Mouse (Mus musculus) heart, embryonic 14.5 days (tissue): ENCODE measurements around the gene Sgca. TPM values are rescaled to one million over a fixed set of nuclear protein-coding genes. Genes with fewer than 3 reads are reported as not detected.
A peak's percentile ranks its signal among the peaks of the same experiment; 100 is the strongest.

ENCODE experiments used
- ATAC-seq: fragments of 200-750 bp; cut with Nextera tagmentation; 2 replicates; pipeline ENCODE4 v1.8.0; 2017; ENCODE audit warnings: low read depth, moderate TSS enrichment; ENCODE audit not compliant: insufficient number of reproducible peaks, insufficient read depth, low FRiP score
- H3K27ac ChIP-seq, 2 experiments: fragments of 200-500 bp in 1 of 2; fragments of 300-500 bp in 1 of 2; sonication (generic) in 1 of 2; replicated peaks in 1 of 2; 2 replicates each; pipeline ENCODE4 v1.5.1; 2012 to 2014; ENCODE audit warnings: low read depth in 2 of 2, low read length in 2 of 2, control low read depth in 1 of 2, mild to moderate bottlenecking in 1 of 2, mixed read lengths in 1 of 2; ENCODE audit not compliant: control insufficient read depth in 1 of 2, insufficient read depth in 1 of 2
- H3K27me3 ChIP-seq: fragments of 300-500 bp; sonication (generic); 2 replicates; pipeline ENCODE4 v1.6.1; 2014; ENCODE audit warnings: mild to moderate bottlenecking, low read length, control low read depth; ENCODE audit not compliant: control insufficient read depth, insufficient read depth
- H3K36me3 ChIP-seq: fragments of 300-500 bp; sonication (generic); 2 replicates; pipeline ENCODE4 v1.6.1; 2014; ENCODE audit warnings: mild to moderate bottlenecking, control low read depth, low read length, mixed read lengths; ENCODE audit not compliant: control insufficient read depth, insufficient read depth
- H3K4me1 ChIP-seq, 2 experiments: fragments of 200-500 bp in 1 of 2; fragments of 300-500 bp in 1 of 2; sonication (generic) in 1 of 2; 2 replicates each; pipeline ENCODE4 v1.6.1; 2012 to 2014; ENCODE audit warnings: low read length in 2 of 2, control low read depth in 1 of 2, mixed read lengths in 1 of 2; ENCODE audit not compliant: control insufficient read depth in 2 of 2, insufficient read depth in 2 of 2
- H3K4me2 ChIP-seq: fragments of 300-500 bp; sonication (generic); 2 replicates; pipeline ENCODE4 v1.6.1; 2014; ENCODE audit warnings: mild to moderate bottlenecking, low read length
- H3K4me3 ChIP-seq, 2 experiments: fragments of 200-500 bp in 1 of 2; fragments of 300-500 bp in 1 of 2; sonication (generic) in 1 of 2; 2 replicates each; pipeline ENCODE4 v1.5.1; 2012 to 2014; ENCODE audit warnings: low read length in 2 of 2, mild to moderate bottlenecking in 2 of 2, control low read depth in 1 of 2, low read depth in 1 of 2, moderate library complexity in 1 of 2; ENCODE audit not compliant: control insufficient read depth in 1 of 2, insufficient read depth in 1 of 2
- H3K9ac ChIP-seq: fragments of 300-500 bp; sonication (generic); 2 replicates; pipeline ENCODE4 v1.6.1; 2014; ENCODE audit warnings: mild to moderate bottlenecking, low read length
- H3K9me3 ChIP-seq: fragments of 300-500 bp; sonication (generic); 2 replicates; pipeline ENCODE4 v1.6.1; 2016; ENCODE audit warnings: low read length, control low read depth; ENCODE audit not compliant: control insufficient read depth
- WGBS: fragments of 180-500 bp; shearing (Covaris S2); extraction: QIAGEN DNeasy Blood & Tissue Kit; methylation state at CpG from one replicate; pipeline ENCODE4 v1.1.7; 2014; 5-methylcytosine and 5-hydroxymethylcytosine counted together
- polyA plus RNA-seq: library from polyadenylated mRNA; unstranded; fragments of >200 nt; fragmentation: Nextera tagmentation; extraction: Ambion mirVana; gene quantifications from 2 replicates; pipeline ENCODE4 v1.2.1, GENCODE M21; 2014

Gene Sgca
- polyA plus RNA-seq, 1 experiment from 2014 or later = 34.6 TPM

DNA sequence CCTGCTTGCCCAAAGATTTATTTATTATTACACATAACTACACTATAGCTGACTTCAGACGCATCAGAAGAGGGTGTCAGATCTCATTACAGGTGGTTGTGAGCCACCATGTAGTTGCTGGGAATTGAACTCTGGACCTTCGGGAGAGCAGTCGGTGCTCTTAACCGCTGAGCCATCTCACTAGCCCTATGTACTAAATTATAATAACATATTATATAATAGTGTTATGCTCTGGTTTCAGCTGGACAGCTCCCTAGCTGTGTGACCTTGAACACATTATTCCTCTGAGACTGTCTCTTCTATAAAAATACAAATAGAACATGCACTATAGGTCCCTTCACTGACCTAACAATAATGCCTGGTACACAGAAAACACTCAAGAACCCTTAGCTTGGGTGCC is 51.1 kb downstream of the Sgca start:
- no peak overlapping the region for H3K4me2 ChIP-seq
- H3K36me3 ChIP-seq = no peaks in the 10 kb centered on the region
- no peak overlapping the region for H3K9ac ChIP-seq
- WGBS = 91% methylated on average over 4 of the region's 4 CpGs
- H3K9me3 ChIP-seq = no peaks in the 10 kb centered on the region
- no peak for ATAC-seq
- no peak overlapping the region for H3K27ac ChIP-seq
- H3K27me3 ChIP-seq = no peaks in the 10 kb centered on the region
- peaks cover 25 to 28% of the 10 kb centered on the region in 2 experiments for H3K4me1 ChIP-seq
- no peak overlapping the region for H3K4me3 ChIP-seq

DNA sequence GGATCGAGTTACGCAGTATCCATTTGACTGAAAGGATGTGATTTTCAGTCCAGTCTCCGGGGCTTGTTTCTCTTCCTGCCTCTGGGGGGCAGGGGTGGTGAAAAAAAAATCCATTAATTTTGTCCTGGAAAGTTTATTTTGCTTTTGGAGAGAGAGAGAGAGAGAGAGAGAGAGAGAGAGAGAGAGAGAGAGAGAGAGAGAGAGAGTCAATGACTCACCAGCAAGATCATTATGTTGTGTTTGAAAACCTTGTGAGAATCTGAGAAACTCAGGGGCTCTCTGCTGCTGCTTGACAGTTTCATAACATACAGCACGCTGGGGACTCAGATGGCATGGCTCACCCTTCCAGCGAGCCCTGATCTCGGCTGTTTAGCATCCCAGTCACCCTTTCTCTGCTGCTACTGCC is 55.1 kb downstream of the Sgca start:
- no peak overlapping the region for H3K4me3 ChIP-seq
- no peaks in the 10 kb centered on the region for H3K27me3 ChIP-seq
- H3K27ac ChIP-seq = no peak overlapping the region
- H3K36me3 ChIP-seq = no peaks in the 10 kb centered on the region
- H3K4me2 ChIP-seq = no peak overlapping the region
- WGBS = 47% methylated on average over 6 of the region's 6 CpGs
- ATAC-seq = no peak
- peaks cover 12 to 15% of the 10 kb centered on the region in 2 experiments for H3K4me1 ChIP-seq
- H3K9ac ChIP-seq = no peak overlapping the region
- H3K9me3 ChIP-seq = no peaks in the 10 kb centered on the region

DNA sequence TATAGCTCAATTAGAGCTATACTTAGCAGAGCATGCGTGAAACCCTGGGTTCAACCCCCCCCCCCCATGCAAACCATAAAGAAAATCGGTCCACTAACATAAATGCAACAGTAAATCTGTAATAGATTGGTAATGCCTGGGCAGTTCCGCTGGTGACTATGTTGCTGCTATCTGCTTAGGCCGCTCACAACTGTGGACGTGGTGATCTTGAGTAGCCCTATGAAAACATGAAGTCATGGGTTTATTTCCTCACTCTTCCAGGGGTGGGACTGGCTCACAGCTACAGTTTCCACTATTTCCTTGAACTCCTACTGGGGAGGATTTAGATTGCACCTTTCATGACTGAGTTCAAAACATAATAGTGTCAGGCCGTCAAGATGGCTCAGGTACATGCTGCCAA is 58.4 kb downstream of the Sgca start:
- Histone ChIP-seq H3K27me3 (no peaks in the 10 kb centered on the region), H3K4me3 (no peak overlapping the region), H3K9me3 (no peaks in the 10 kb centered on the region), H3K4me1 (peaks cover 16 to 25% of the 10 kb centered on the region in 2 experiments), H3K9ac (no peak overlapping the region), H3K27ac (peak overlapping the region; percentile 60 to 71), H3K36me3 (no peaks in the 10 kb centered on the region), H3K4me2 (no peak overlapping the region)
- ATAC-seq = no peak
- 53% methylated on average over 6 of the region's 6 CpGs for WGBS

DNA sequence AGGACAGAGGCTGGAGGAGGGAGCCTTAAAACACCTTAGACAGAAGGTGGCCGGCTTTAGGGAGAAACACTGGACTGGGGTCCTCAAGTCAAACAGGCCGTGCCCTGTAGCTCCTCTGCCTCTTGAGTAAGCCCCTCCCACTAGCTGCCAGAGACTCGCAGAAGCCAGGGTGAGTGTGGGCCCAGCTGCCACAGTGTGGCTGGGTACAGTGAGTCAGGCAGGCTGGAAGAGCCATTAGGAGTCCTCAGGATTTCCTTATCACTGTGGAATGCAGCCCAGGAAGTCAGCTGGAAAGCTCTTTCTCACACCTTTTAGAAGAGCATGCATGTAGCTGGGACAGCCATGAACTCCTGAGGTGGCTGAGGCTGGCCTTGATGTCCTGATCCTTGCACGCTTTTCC is 59.6 kb downstream of the Sgca start:
- Histone ChIP-seq H3K4me2 (0 out of 2 replicates have a peak overlapping the region, but pooled peaks have one; percentile 34), H3K9me3 (no peaks in the 10 kb centered on the region), H3K4me1 (peaks cover 16 to 25% of the 10 kb centered on the region in 2 experiments), H3K36me3 (no peaks in the 10 kb centered on the region), H3K9ac (no peak overlapping the region; the same call in 1 of the 2 replicates), H3K27ac (peak overlapping the region; percentile 42 to 71), H3K4me3 (no peak overlapping the region), H3K27me3 (no peaks in the 10 kb centered on the region)
- ATAC-seq = no peak; the same call in 1 of the 2 replicates
- 22% methylated on average over 4 of the region's 4 CpGs for WGBS

DNA sequence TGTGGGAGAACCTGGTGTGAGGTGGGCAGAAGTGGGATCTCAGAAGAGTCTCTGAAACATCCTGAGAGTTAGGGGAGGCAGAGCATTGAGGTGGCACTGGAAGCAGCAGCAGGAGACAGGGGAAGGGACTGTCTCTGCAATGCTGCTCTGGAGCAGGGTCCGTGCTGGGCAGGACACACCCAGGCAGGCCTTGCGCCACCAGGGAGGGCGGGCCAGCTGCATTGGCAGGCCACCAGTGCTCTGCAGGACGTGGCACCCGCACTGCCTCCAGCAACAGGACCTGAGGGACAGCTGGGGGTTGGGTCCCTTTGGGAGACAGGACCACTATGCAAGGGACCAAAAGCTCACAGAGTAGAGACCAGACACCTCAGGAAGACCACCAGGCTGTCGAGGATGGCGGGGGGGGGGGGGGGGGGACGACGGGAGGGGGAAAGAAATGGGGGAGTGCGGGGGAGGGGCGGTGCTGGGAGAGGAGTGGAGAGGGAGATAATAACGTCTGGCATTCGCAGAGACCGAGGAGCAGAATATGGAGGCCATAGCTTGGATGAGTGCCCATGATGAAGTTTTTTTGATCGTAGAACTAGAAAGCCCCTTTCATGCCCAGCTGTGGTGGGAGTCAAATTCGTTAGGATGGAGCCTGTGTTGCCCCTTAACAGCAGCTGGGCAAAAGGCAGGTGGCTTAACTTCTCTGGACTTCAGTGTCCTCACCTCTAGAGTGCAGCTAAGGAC is 60.3 kb downstream of the Sgca start:
- Histone ChIP-seq H3K9me3 (no peaks in the 10 kb centered on the region), H3K36me3 (no peaks in the 10 kb centered on the region), H3K4me3 (no peak overlapping the region), H3K4me2 (peak overlapping the region; percentile 34), H3K27me3 (no peaks in the 10 kb centered on the region), H3K9ac (no peak overlapping the region), H3K4me1 (peaks cover 16 to 25% of the 10 kb centered on the region in 2 experiments), H3K27ac (peak overlapping the region; percentile 42 to 71)
- WGBS = 19% methylated on average over 12 of the region's 16 CpGs
- ATAC-seq = peak; percentile 57; the same call in 1 of the 2 replicates

DNA sequence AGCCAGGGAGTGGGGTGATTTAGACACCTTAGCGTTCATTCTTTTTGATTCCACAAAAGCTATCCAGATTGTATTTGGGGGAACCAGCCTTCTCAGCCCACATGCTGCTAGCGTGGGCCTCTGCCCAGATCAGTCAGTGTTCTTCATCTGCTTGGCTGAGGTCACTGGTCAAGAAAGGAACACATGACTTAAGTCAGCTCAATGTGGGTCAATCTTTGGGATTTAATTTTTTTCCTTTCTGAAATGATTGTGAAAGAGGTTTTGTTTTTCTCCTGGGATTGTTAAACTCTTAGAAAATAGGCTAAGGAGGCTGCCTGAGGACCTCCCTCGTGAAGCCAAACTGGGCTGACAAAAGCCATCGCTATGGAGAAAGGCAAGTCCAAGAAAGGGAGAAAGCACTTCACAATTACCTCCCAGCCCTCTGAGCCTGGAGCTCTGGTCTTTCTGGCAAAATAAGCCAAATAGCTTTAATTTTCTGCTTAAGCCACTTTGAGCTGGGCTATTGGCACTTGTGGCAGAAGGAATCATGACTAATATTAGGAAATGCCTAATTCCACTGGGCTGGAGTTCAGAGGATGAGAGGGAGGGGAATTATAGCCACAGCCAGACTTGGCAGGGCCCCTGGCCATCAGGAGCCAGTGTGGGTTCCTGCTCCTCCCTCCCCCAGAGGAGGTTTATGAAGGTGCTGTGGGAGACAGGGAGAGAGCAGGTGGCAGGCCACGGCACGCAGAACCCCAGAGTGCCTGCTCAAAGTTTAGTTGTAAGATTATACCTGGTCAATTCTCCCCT is 62.6 kb downstream of the Sgca start:
- H3K27ac ChIP-seq = no peak overlapping the region

More for the DNA sequence above, 62.6 kb downstream of the Sgca start:
- no peak for ATAC-seq
- no peaks in the 10 kb centered on the region for H3K9me3 ChIP-seq
- 72% methylated on average over 6 of the region's 6 CpGs for WGBS
- no peak overlapping the region for H3K4me2 ChIP-seq
- H3K4me3 ChIP-seq = no peak overlapping the region
- H3K36me3 ChIP-seq = no peaks in the 10 kb centered on the region
- H3K27me3 ChIP-seq = no peaks in the 10 kb centered on the region
- peaks cover 16 to 25% of the 10 kb centered on the region in 2 experiments for H3K4me1 ChIP-seq
- no peak overlapping the region for H3K9ac ChIP-seq
